Mouse (Mus musculus) T-helper 2 cell (primary cell): ENCODE measurements around the gene Gm28374.

ENCODE experiments used
- in situ Hi-C: fragments of 300-600 bp; cut with MboI, MseI; formaldehyde crosslinking; loops from one replicate; pipeline ENCODE4 v1.15.1; 2025; ENCODE audit warnings: high pct_unique_total_duplicates

Gm28374 gene

GRCm38 (mm10) chr19:6057313-6058096 lies 24.6 kb downstream of the Gm28374 start, which contains the start of the genes Mrpl49 and Fau:
Mrpl49 (minus strand) TSS chr19:6057785.
Fau (plus strand) TSS chr19:6057844.
- in situ Hi-C loops = loop anchor here (5.0 kb wide), 1 partner anchor 60 kb away; the partner anchor contains the start of gene Sac3d1

GRCm38 (mm10) chr19:6056696-6057095 lies 25.4 kb downstream of the Gm28374 start:
- in situ Hi-C loops = loop anchor here (5.0 kb wide), 1 partner anchor 61 kb away; the partner anchor contains the start of gene Sac3d1

GRCm38 (mm10) chr19:6054296-6054695 lies 27.8 kb downstream of the Gm28374 start:
- in situ Hi-C loops = no loop called here

- in situ Hi-C loops = no loop called here
Observed at GRCm38 (mm10) chr19:6052516-6052915, 29.5 kb downstream of the Gm28374 start.

- in situ Hi-C loops = loop anchor here (10.0 kb wide), 1 partner anchor 954 kb away; the partner anchor contains the start of gene Cnih2
Observed at GRCm38 (mm10) chr19:6048681-6049410, 33.2 kb downstream of the Gm28374 start.

- in situ Hi-C loops = loop anchor here (10.0 kb wide), 1 partner anchor 953 kb away; the partner anchor contains the start of gene Cnih2
Observed at GRCm38 (mm10) chr19:6047899-6048166, 34.2 kb downstream of the Gm28374 start.

- in situ Hi-C loops = loop anchor here (10.0 kb wide), 1 partner anchor 953 kb away; the partner anchor contains the start of gene Cnih2
Observed at GRCm38 (mm10) chr19:6047154-6047898, 34.7 kb downstream of the Gm28374 start.

- in situ Hi-C loops = loop anchor here (10.0 kb wide), 1 partner anchor 952 kb away; the partner anchor contains the start of gene Cnih2
Observed at GRCm38 (mm10) chr19:6046294-6047153, 35.5 kb downstream of the Gm28374 start, which contains the start of gene Syvn1. Syvn1 (plus strand) TSS chr19:6046576.

- in situ Hi-C loops = loop anchor here (10.0 kb wide), 1 partner anchor 951 kb away; the partner anchor contains the start of gene Cnih2
Observed at GRCm38 (mm10) chr19:6045366-6046293, 36.4 kb downstream of the Gm28374 start.

GRCm38 (mm10) chr19:6044102-6044501 lies 38.0 kb downstream of the Gm28374 start:
- in situ Hi-C loops = loop anchor here (10.0 kb wide), 1 partner anchor 949 kb away; the partner anchor contains the start of gene Cnih2

- in situ Hi-C loops = loop anchor here (10.0 kb wide), 1 partner anchor 947 kb away; the partner anchor contains the start of gene Cnih2
Observed at GRCm38 (mm10) chr19:6042293-6042692, 39.8 kb downstream of the Gm28374 start.

- in situ Hi-C loops = loop anchor here (10.0 kb wide), 1 partner anchor 945 kb away; the partner anchor contains the start of gene Cnih2
Observed at GRCm38 (mm10) chr19:6040002-6040401, 42.1 kb downstream of the Gm28374 start.

- in situ Hi-C loops = no loop called here
Observed at GRCm38 (mm10) chr19:6038326-6038725, 43.7 kb downstream of the Gm28374 start.

- in situ Hi-C loops = no loop called here
Observed at GRCm38 (mm10) chr19:6037695-6038094, 44.4 kb downstream of the Gm28374 start.

- in situ Hi-C loops = no loop called here
Observed at GRCm38 (mm10) chr19:6035966-6036585, 46.0 kb downstream of the Gm28374 start.

GRCm38 (mm10) chr19:6030520-6031280 lies 51.4 kb downstream of the Gm28374 start:
- in situ Hi-C loops = loop anchor here (5.0 kb wide), 1 partner anchor 33 kb away; no protein-coding TSS in a partner anchor

- in situ Hi-C loops = no loop called here
Observed at GRCm38 (mm10) chr19:6029426-6029825, 52.6 kb downstream of the Gm28374 start.

GRCm38 (mm10) chr19:6028991-6029390 lies 53.1 kb downstream of the Gm28374 start:
- in situ Hi-C loops = no loop called here
